In genomic region chr14:116209045-116209444, GRCm38 (mm10) we compare ENCODE assay signal across 13 mouse cellular contexts.
DNase-seq lines count a peak whose midpoint lies in the region; ATAC-seq and TF ChIP-seq lines count a peak whose summit lies in the region.
"Had no signal": no experiment of that assay in that cellular context is flagged by ENCODE, and none has a peak within 500 bp of the region (broad histone marks: within the 10 kb centered on the region; RNA-seq: fewer than 3 reads in every experiment).

No protein-coding gene starts in this region.

- 0 out of 2 replicates have a peak, but pooled peaks have one; percentile 17 for ATAC-seq in megakaryocyte progenitor cell, adult 5-6 weeks (replicated peaks; ENCODE audit: poor library complexity)
- no peak for ATAC-seq in kidney, embryonic 14.5 days (ENCODE audit: low FRiP score, low TSS enrichment)
- ATAC-seq in hindbrain, postnatal 0 days, result no peak
- ATAC-seq: forebrain, embryonic 16.5 days; inflammation-experienced regulatory T-cells, adult 6 months had no signal

- H3K4me3 ChIP-seq in embryonic facial prominence, embryonic 10.5 days, result no peak overlapping the region
- no peak overlapping the region for H3K4me3 ChIP-seq in kidney, embryonic 14.5 days (ENCODE audit: low read length)
- H3K4me3 ChIP-seq in hindbrain, postnatal 0 days (ENCODE audit: low read length), result no peak overlapping the region
- H3K4me3 ChIP-seq: heart, embryonic 10.5 days had no signal

- TF ChIP-seq CTCF in hindbrain, postnatal 0 days (IDR thresholded peaks at IDR 0.05; ENCODE audit: low read depth), result no peak

- 0 out of 2 replicates have a peak, but pooled peaks cover 2% of the 10 kb centered on the region for H3K9me3 ChIP-seq in embryonic facial prominence, embryonic 10.5 days
- H3K9me3 ChIP-seq in kidney, embryonic 14.5 days (ENCODE audit: control insufficient read depth, low read length), result no peaks in the 10 kb centered on the region
- H3K9me3 ChIP-seq in hindbrain, postnatal 0 days (ENCODE audit: low read length), result no peaks in the 10 kb centered on the region
- H3K9me3 ChIP-seq: heart, embryonic 10.5 days had no signal

- H3K27ac ChIP-seq in embryonic facial prominence, embryonic 10.5 days (replicated peaks), result no peak overlapping the region
- H3K27ac ChIP-seq in kidney, embryonic 14.5 days (ENCODE audit: low read depth, low read length), result no peak overlapping the region
- H3K27ac ChIP-seq in hindbrain, postnatal 0 days, result no peak overlapping the region
- H3K27ac ChIP-seq: heart, embryonic 10.5 days; macrophage had no signal

- H3K27me3 ChIP-seq in embryonic facial prominence, embryonic 10.5 days (replicated peaks; ENCODE audit: low read depth, poor library complexity, severe bottlenecking), result no peaks in the 10 kb centered on the region
- H3K27me3 ChIP-seq in kidney, embryonic 14.5 days (ENCODE audit: control insufficient read depth, insufficient read depth, low read length), result no peaks in the 10 kb centered on the region
- no peaks in the 10 kb centered on the region for H3K27me3 ChIP-seq in hindbrain, postnatal 0 days (ENCODE audit: insufficient read depth, low read length)

- intact Hi-C loops in left cerebral cortex, postnatal 4 days (cut with DNase I), result no loop called here

- peaks cover 10% of the 10 kb centered on the region; the same call in 1 of the 2 replicates for H3K4me1 ChIP-seq in embryonic facial prominence, embryonic 10.5 days
- H3K4me1 ChIP-seq in kidney, embryonic 14.5 days (ENCODE audit: control insufficient read depth, insufficient read depth, low read length), result no peaks in the 10 kb centered on the region
- no peaks in the 10 kb centered on the region for H3K4me1 ChIP-seq in hindbrain, postnatal 0 days (ENCODE audit: insufficient read depth, low read length)
- H3K4me1 ChIP-seq: heart, embryonic 10.5 days had no signal

- no peak overlapping the region for H3K4me2 ChIP-seq in kidney, embryonic 14.5 days (replicated peaks; ENCODE audit: low read depth, low read length)
- no peak overlapping the region for H3K4me2 ChIP-seq in hindbrain, postnatal 0 days (ENCODE audit: low read depth, low read length)

- 56% methylated on average over 5 of the region's 5 CpGs for WGBS in embryonic facial prominence, embryonic 10.5 days
- 67% methylated on average over 5 of the region's 5 CpGs for WGBS in kidney, embryonic 14.5 days
- 70% methylated on average over 5 of the region's 5 CpGs for WGBS in hindbrain, postnatal 0 days

- DNase-seq in left cerebral cortex, adult 9 months (ENCODE audit: low spot score in 2 of 2), result peak; percentile 7 to 44
- no peak for DNase-seq in left cerebral cortex, postnatal 4 days
- peak; percentile 57 for DNase-seq in embryonic facial prominence, embryonic 10.5 days (ENCODE audit: low spot score)
- DNase-seq in hindlimb bud, embryonic 11.5 days (ENCODE audit: extremely low spot score, low read depth, low spot score), result peak; percentile 89
- no peak for DNase-seq in cerebellum, postnatal 10 days
- no peak for DNase-seq in hindbrain, postnatal 0 days (ENCODE audit: low spot score)
- DNase-seq: cerebellum, postnatal 25 days had no signal

- H3K9ac ChIP-seq in kidney, embryonic 14.5 days (ENCODE audit: low read depth, low read length), result no peak overlapping the region
- H3K9ac ChIP-seq in hindbrain, postnatal 0 days (replicated peaks; ENCODE audit: low read length), result no peak overlapping the region

- H3K36me3 ChIP-seq in embryonic facial prominence, embryonic 10.5 days (replicated peaks), result no peaks in the 10 kb centered on the region
- no peaks in the 10 kb centered on the region for H3K36me3 ChIP-seq in kidney, embryonic 14.5 days (ENCODE audit: control insufficient read depth, insufficient read depth, low read length)
- no peaks in the 10 kb centered on the region for H3K36me3 ChIP-seq in hindbrain, postnatal 0 days (ENCODE audit: insufficient read depth, low read length)
- H3K36me3 ChIP-seq: heart, embryonic 10.5 days had no signal

Comparison
In these comparisons a context has a peak if more than half of its experiments do, and no peak if none do; other contexts are left out.
1. DNase-seq: peak in left cerebral cortex, adult 9 months (2 of 2), embryonic facial prominence, embryonic 10.5 days (single experiment) and hindlimb bud, embryonic 11.5 days (single experiment); none in left cerebral cortex, postnatal 4 days (single experiment), cerebellum, postnatal 10 days (0 of 2) and hindbrain, postnatal 0 days (single experiment).